In genomic region chr5:23497920-23498319, GRCm38 (mm10) we compare ENCODE assay signal across 14 mouse cellular contexts.
"Had no signal": no experiment of that assay in that cellular context is flagged by ENCODE, and none has a peak within 500 bp of the region (broad histone marks: within the 10 kb centered on the region; RNA-seq: fewer than 3 reads in every experiment).

No protein-coding gene starts in this region.

- DNase-seq: kidney, adult 2 months; kidney, postnatal 10 days; kidney, postnatal 4 days; layer of hippocampus, adult 9-11 months; liver, embryonic 13.5 days; lung, adult 2 months; right cerebral cortex, postnatal 25 days; spleen, adult 18-20 months; thymus, postnatal 25 days had no signal

- H3K27ac ChIP-seq: kidney, embryonic 15.5 days; left cerebral cortex, adult 2 months; liver, embryonic 13.5 days; macrophage; midbrain, embryonic 12.5 days; stomach, embryonic 15.5 days had no signal

- H3K4me3 ChIP-seq: kidney, embryonic 15.5 days; left cerebral cortex, adult 2 months; liver, embryonic 13.5 days; midbrain, embryonic 12.5 days; stomach, embryonic 15.5 days had no signal
